Mouse (Mus musculus) CH12.LX (cell line): Measurements from ENCODE around the gene Fam227b. TPM values are rescaled to one million over a fixed set of nuclear protein-coding genes. Genes with fewer than 3 reads are reported as not detected.

Source experiments
- DNase-seq: peaks from one replicate; pipeline ENCODE4 v3.0.0-alpha.2; 2013; ENCODE audit errors: extremely low read depth
- H3K27ac ChIP-seq: 2 replicates; pipeline ENCODE4 v1.5.1; 2012; ENCODE audit warnings: low read depth, mild to moderate bottlenecking, control low read depth, moderate library complexity; ENCODE audit not compliant: insufficient read depth
- H3K27me3 ChIP-seq: replicated peaks from 2 replicates; pipeline ENCODE3; 2012; ENCODE audit warnings: inconsistent platforms
- H3K36me3 ChIP-seq, 2 experiments: replicated peaks in 1 of 2; 2 replicates each; pipeline versions ENCODE3 to v1.6.1; 2012; ENCODE audit warnings: inconsistent platforms in 1 of 2, low read length in 1 of 2, mild to moderate bottlenecking in 1 of 2, mixed read lengths in 1 of 2, moderate library complexity in 1 of 2; ENCODE audit not compliant: control insufficient read depth in 1 of 2, insufficient read depth in 1 of 2
- H3K4me1 ChIP-seq, 2 experiments: 2 replicates each; pipeline ENCODE4 v1.6.1; 2012; ENCODE audit warnings: inconsistent platforms in 1 of 2, moderate library complexity in 1 of 2; ENCODE audit not compliant: insufficient read depth in 2 of 2, control insufficient read depth in 1 of 2
- H3K4me2 ChIP-seq: 2 replicates; pipeline ENCODE4 v1.6.1; 2012; ENCODE audit warnings: low read depth, mild to moderate bottlenecking, control low read depth; ENCODE audit not compliant: poor library complexity, insufficient read depth, severe bottlenecking
- H3K4me3 ChIP-seq, 3 experiments: fragments of 150-350 bp in 1 of 3; sonication (generic) in 1 of 3; replicated peaks in 1 of 3; 2 replicates each; pipeline versions ENCODE3 to v1.5.1; 2011 to 2012; ENCODE audit warnings: low read depth in 2 of 3, low read length in 2 of 3, mild to moderate bottlenecking in 2 of 3, moderate library complexity in 2 of 3, control low read depth in 1 of 3, improper control_type of control experiment in 1 of 3, inconsistent platforms in 1 of 3, mixed read lengths in 1 of 3; ENCODE audit not compliant: poor library complexity in 1 of 3
- H3K79me2 ChIP-seq: replicated peaks from 2 replicates; pipeline ENCODE4 v1.6.1; 2012; ENCODE audit warnings: mild to moderate bottlenecking, moderate library complexity; ENCODE audit not compliant: control insufficient read depth, poor library complexity, insufficient read depth, severe bottlenecking; ENCODE audit errors: extremely low read depth
- H3K9ac ChIP-seq: 2 replicates; pipeline ENCODE4 v1.6.1; 2012; ENCODE audit warnings: low read depth, mild to moderate bottlenecking, control low read depth, moderate library complexity; ENCODE audit not compliant: insufficient read depth
- H3K9me3 ChIP-seq: replicated peaks from 2 replicates; pipeline ENCODE3; 2012; ENCODE audit warnings: low read length, inconsistent platforms, mixed read lengths
- BHLHE40 ChIP-seq: IDR thresholded peaks from 2 replicates; pipeline ENCODE4 v1.6.1; 2011; ENCODE audit warnings: mild to moderate bottlenecking, low read depth, low read length, improper control_type of control experiment
- CHD1 ChIP-seq: IDR thresholded peaks from 2 replicates; pipeline ENCODE4 v1.6.1; 2012; ENCODE audit warnings: low read depth, low read length, improper control_type of control experiment, inconsistent platforms
- CTCF ChIP-seq, 2 experiments: IDR thresholded peaks in 1 of 2; conservative IDR thresholded peaks in 1 of 2; 2 replicates each; pipeline ENCODE4 v1.5.1; 2011 to 2012; ENCODE audit warnings: low read depth in 2 of 2, low read length in 2 of 2, improper control_type of control experiment in 1 of 2, inconsistent platforms in 1 of 2, mild to moderate bottlenecking in 1 of 2, moderate library complexity in 1 of 2
- E2F4 ChIP-seq: IDR thresholded peaks from 2 replicates; pipeline ENCODE4 v1.6.1; 2011; ENCODE audit warnings: low read depth, low read length, improper control_type of control experiment; ENCODE audit not compliant: insufficient replicate concordance
- ELF1 ChIP-seq: IDR thresholded peaks from 2 replicates; pipeline ENCODE4 v1.6.1; 2014; ENCODE audit warnings: low read depth, mild to moderate bottlenecking, inconsistent platforms, low read length, improper control_type of control experiment
- EP300 ChIP-seq: IDR thresholded peaks from 2 replicates; pipeline ENCODE4 v1.6.1; 2011; ENCODE audit warnings: low read length, improper control_type of control experiment
- ETS1 ChIP-seq: conservative IDR thresholded peaks from 2 replicates; pipeline ENCODE4 v1.6.1; 2012; ENCODE audit warnings: low read depth, mild to moderate bottlenecking, inconsistent platforms, low read length, improper control_type of control experiment, moderate library complexity
- IRF4 ChIP-seq: IDR thresholded peaks from 2 replicates; pipeline ENCODE4 v1.6.1; 2014; ENCODE audit warnings: low read depth, mild to moderate bottlenecking, inconsistent platforms, low read length, improper control_type of control experiment
- JUN ChIP-seq: IDR thresholded peaks from 2 replicates; pipeline ENCODE4 v1.6.1; 2011; ENCODE audit warnings: low read depth, mild to moderate bottlenecking, low read length, improper control_type of control experiment, moderate library complexity; ENCODE audit not compliant: insufficient read depth
- MEF2A ChIP-seq: IDR thresholded peaks from 2 replicates; pipeline ENCODE4 v1.6.1; 2014; ENCODE audit warnings: low read depth, mild to moderate bottlenecking, inconsistent platforms, low read length, improper control_type of control experiment, borderline replicate concordance
- MXI1 ChIP-seq: IDR thresholded peaks from 2 replicates; pipeline ENCODE4 v1.6.1; 2011; ENCODE audit warnings: mild to moderate bottlenecking, low read depth, low read length, improper control_type of control experiment
- MYC ChIP-seq: IDR thresholded peaks from 2 replicates; pipeline ENCODE4 v1.6.1; 2011; ENCODE audit warnings: low read depth, mild to moderate bottlenecking, improper control_type of control experiment, low read length
- NELFE ChIP-seq: IDR thresholded peaks from 2 replicates; pipeline ENCODE4 v1.6.1; 2011; ENCODE audit warnings: low read depth, low read length, improper control_type of control experiment
- RCOR1 ChIP-seq: conservative IDR thresholded peaks from 2 replicates; pipeline ENCODE4 v1.6.1; 2012; ENCODE audit warnings: low read depth, mild to moderate bottlenecking, inconsistent platforms, low read length, improper control_type of control experiment
- SMC3 ChIP-seq: IDR thresholded peaks from 2 replicates; pipeline ENCODE4 v1.6.1; 2011; ENCODE audit warnings: low read depth, low read length, improper control_type of control experiment
- UBTF ChIP-seq: IDR thresholded peaks from 2 replicates; pipeline ENCODE4 v1.6.1; 2012; ENCODE audit warnings: low read depth, mild to moderate bottlenecking, inconsistent platforms, low read length, improper control_type of control experiment, moderate library complexity
- USF1 ChIP-seq: IDR thresholded peaks from 2 replicates; pipeline ENCODE4 v1.6.1; 2014; ENCODE audit warnings: low read depth, mild to moderate bottlenecking, inconsistent platforms, low read length, improper control_type of control experiment
- USF2 ChIP-seq: conservative IDR thresholded peaks from 2 replicates; pipeline ENCODE4 v1.6.1; 2011; ENCODE audit warnings: low read depth, low read length, improper control_type of control experiment
- ZC3H11A ChIP-seq: IDR thresholded peaks from 2 replicates; pipeline ENCODE4 v1.6.1; 2012; ENCODE audit warnings: low read depth, mild to moderate bottlenecking, inconsistent platforms, low read length, improper control_type of control experiment
- ZKSCAN1 ChIP-seq: IDR thresholded peaks from 2 replicates; pipeline ENCODE4 v1.6.1; 2012; ENCODE audit warnings: low read depth, inconsistent platforms, low read length, improper control_type of control experiment, borderline replicate concordance
- ZNF384 ChIP-seq: IDR thresholded peaks from 2 replicates; pipeline ENCODE4 v1.6.1; 2012; ENCODE audit warnings: low read depth, low read length, improper control_type of control experiment, inconsistent platforms
- dilution Hi-C: fragments of 300-500 bp; cut with MboI; formaldehyde crosslinking; loops from 2 replicates; pipeline ENCODE4 v1.14.3; 2020; ENCODE audit warnings: low sequenced_read_pairs; ENCODE audit not compliant: extremely low pct_unique_long_range_greater_than_20kb, extremely low pct_ligation_motif_present
- in situ Hi-C: fragments of 300-500 bp; cut with MboI; formaldehyde crosslinking; loops from 3 replicates; pipeline ENCODE4 v1.14.3; 2019; ENCODE audit warnings: low sequenced_read_pairs, low pct_ligation_motif_present, low pct_unique_long_range_greater_than_20kb, mixed read lengths
- polyA plus RNA-seq: library from polyadenylated mRNA; unstranded; fragments of >175 nt; gene quantifications from 2 replicates; pipeline ENCODE4 v1.2.1, GENCODE M21; 2012; ENCODE audit warnings: low read depth; ENCODE audit not compliant: insufficient read length
- total RNA-seq, 2 experiments: library from RNA; depleted of rRNA; stranded (reverse); fragments of 300-350 nt in 1 of 2; fragments of >200 nt in 1 of 2; gene quantifications; 2 replicates each; pipeline ENCODE4 v1.2.3; 2012 to 2014

Fam227b gene
- total and polyA plus RNA-seq, 3 experiments, result not detected

DNA sequence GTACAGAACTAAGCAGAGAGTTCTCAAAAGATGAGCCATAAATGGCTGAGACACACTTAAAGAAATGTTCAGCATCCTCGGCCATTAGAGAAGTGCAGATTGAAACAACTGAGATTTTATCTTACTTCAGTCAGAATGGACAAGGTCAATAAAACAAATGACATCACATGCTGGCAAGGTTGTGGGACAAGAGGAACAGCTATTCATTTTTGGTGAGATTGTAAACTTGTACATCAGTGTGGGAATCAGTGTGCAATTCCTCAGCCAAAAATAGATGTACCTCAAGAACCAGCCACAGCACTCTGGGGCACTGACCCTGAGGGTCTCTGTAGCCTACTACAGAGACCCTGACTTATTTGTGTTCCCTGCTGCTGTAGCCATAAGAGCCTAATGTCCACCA lies 208.5 kb downstream of the Fam227b start:
- no peak for DNase-seq
- TF ChIP-seq ELF1 (no peak), USF2 (no peak)
- Histone ChIP-seq H3K27me3 (no peaks in the 10 kb centered on the region), H3K9me3 (no peaks in the 10 kb centered on the region), H3K4me2 (no peak overlapping the region), H3K27ac (no peak overlapping the region), H3K79me2 (no peaks in the 10 kb centered on the region), H3K4me3 (no peak overlapping the region), H3K9ac (no peak overlapping the region), H3K4me1 (peaks cover 0 to 21% of the 10 kb centered on the region in 2 experiments; a peak in 1 of 4 replicates), H3K36me3 (peaks cover 20 to 61% of the 10 kb centered on the region in 2 experiments)
- dilution Hi-C loops (no loop called here), in situ Hi-C loops (no loop called here)

- H3K4me3 ChIP-seq, result no peak overlapping the region
- no peak for TF ChIP-seq E2F4
- H3K79me2 ChIP-seq, result no peaks in the 10 kb centered on the region
- H3K36me3 ChIP-seq, result peaks cover 14 to 54% of the 10 kb centered on the region in 2 experiments
- dilution Hi-C loops (no loop called here), in situ Hi-C loops (no loop called here)
- H3K4me1 ChIP-seq, result peaks cover 0 to 17% of the 10 kb centered on the region in 2 experiments; a peak in 1 of 4 replicates
- no peak overlapping the region for H3K9ac ChIP-seq
- H3K4me2 ChIP-seq, result no peak overlapping the region
- H3K27me3 ChIP-seq, result no peaks in the 10 kb centered on the region
- DNase-seq, result peak; percentile 35
- no peak overlapping the region for H3K27ac ChIP-seq
- H3K9me3 ChIP-seq, result no peaks in the 10 kb centered on the region
Observed at GRCm38 (mm10) chr2:125941111-125941785, 210.6 kb downstream of the Fam227b start.

- Histone ChIP-seq H3K27me3 (no peaks in the 10 kb centered on the region), H3K9ac (no peak overlapping the region), H3K4me2 (no peak overlapping the region), H3K4me3 (no peak overlapping the region), H3K27ac (no peak overlapping the region), H3K4me1 (peaks cover 0 to 28% of the 10 kb centered on the region in 2 experiments; a peak in 2 of 4 replicates), H3K36me3 (peaks cover 14 to 64% of the 10 kb centered on the region in 2 experiments), H3K9me3 (no peaks in the 10 kb centered on the region), H3K79me2 (no peaks in the 10 kb centered on the region)
- DNase-seq, result no peak
- dilution Hi-C loops, result no loop called here
- in situ Hi-C loops, result no loop called here
- TF ChIP-seq ZNF384, result no peak
- TF ChIP-seq USF2, result no peak
- TF ChIP-seq MXI1, result no peak
- no peak for TF ChIP-seq UBTF
- no peak for TF ChIP-seq MEF2A
- TF ChIP-seq IRF4, result no peak
- TF ChIP-seq JUN, result no peak
- TF ChIP-seq BHLHE40, result no peak
- no peak for TF ChIP-seq ZKSCAN1
- no peak for TF ChIP-seq USF1
- TF ChIP-seq EP300, result no peak
- TF ChIP-seq SMC3, result no peak
- no peak for TF ChIP-seq MYC
- TF ChIP-seq E2F4, result no peak
- TF ChIP-seq NELFE, result no peak
- TF ChIP-seq RCOR1, result no peak
- TF ChIP-seq ZC3H11A, result no peak
- no peak for TF ChIP-seq CHD1
- TF ChIP-seq CTCF (conservative IDR thresholded peaks at IDR 0.05 in 1 of 2, IDR thresholded peaks at IDR 0.05 in 1 of 2; ENCODE audit: low read depth in 2 of 2, low read length in 2 of 2), result no peak
- TF ChIP-seq ETS1, result no peak
Observed at GRCm38 (mm10) chr2:125938993-125939642, 212.7 kb downstream of the Fam227b start.
